Mouse (Mus musculus) c-Kit-positive CD71-positive TER-119-negative erythroid progenitor cells, embryonic 14.5 days (primary cell): Measurements from ENCODE around the gene Mapkap1.

Experiments
- DNase-seq: peaks from one replicate; pipeline ENCODE4 v3.0.0-alpha.2; 2013; ENCODE audit warnings: low read depth

The Mapkap1 gene

GRCm38 (mm10) chr2:34591721-34592360, 185.3 kb downstream of the Mapkap1 start:
- DNase-seq = no peak

DNA sequence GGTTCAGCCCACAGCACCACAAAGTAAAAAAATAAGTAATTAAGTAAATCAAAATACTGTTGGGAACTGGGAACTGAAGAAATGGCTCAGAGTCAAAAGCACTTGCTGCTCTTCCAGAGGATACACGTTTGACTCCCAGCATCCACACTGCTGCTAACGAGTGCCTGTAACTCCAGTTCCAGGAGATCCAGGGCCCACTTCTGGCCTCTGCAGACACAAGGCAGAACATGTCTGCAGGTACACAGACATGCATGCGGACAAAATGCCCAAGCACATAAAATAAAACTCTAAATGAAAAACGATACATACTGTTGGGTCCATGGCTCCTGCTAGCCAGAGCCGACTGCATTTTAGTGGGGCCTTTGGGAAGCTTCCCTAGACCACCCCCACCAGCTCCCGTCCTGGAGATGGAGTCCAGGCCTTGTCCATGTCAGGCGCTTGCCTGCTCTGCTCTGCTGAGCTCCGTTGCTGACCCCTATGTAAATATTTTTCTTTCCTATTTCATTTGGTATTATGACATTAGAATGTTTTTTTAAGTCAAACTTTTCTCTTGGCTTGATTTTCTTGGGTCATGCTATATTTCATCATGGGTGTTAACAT, 185.9 kb downstream of the Mapkap1 start:
- DNase-seq = no peak

GRCm38 (mm10) chr2:34594001-34594400, 187.4 kb downstream of the Mapkap1 start:
- no peak for DNase-seq

GRCm38 (mm10) chr2:34599606-34600255, 193.2 kb downstream of the Mapkap1 start:
- DNase-seq = no peak

- DNase-seq = no peak
These were observed 194.2 kb downstream of the Mapkap1 start for GRCm38 (mm10) chr2:34600734-34601133.

DNA sequence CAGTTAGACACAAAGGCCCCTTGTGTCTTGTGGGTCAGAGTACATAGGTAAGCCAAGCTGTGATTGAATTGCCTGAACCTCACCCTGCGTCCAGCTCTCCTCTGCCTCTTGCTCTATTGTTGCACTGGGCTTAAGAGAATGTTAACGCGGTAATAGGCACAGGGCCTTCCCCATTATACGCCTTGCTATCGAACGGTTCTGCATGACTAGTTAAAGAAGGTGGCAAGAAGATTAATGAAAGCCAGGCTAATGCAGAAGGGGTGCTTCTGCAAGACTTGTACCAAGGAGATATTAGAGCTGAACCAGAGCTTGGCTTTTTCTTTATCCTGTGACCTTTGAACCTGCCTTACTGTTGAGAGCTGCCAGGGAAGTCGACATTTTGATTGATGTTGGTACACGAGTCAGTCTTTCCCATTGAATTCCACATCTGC, 195.6 kb downstream of the Mapkap1 start:
- no peak for DNase-seq

- no peak for DNase-seq
These were observed 196.3 kb downstream of the Mapkap1 start for GRCm38 (mm10) chr2:34602896-34603295.

- DNase-seq = no peak
These were observed 197.2 kb downstream of the Mapkap1 start for GRCm38 (mm10) chr2:34603653-34604214.

- no peak for DNase-seq
These were observed 198.5 kb downstream of the Mapkap1 start for GRCm38 (mm10) chr2:34605040-34605439.

GRCm38 (mm10) chr2:34608917-34609316, 202.3 kb downstream of the Mapkap1 start:
- DNase-seq = no peak

DNA sequence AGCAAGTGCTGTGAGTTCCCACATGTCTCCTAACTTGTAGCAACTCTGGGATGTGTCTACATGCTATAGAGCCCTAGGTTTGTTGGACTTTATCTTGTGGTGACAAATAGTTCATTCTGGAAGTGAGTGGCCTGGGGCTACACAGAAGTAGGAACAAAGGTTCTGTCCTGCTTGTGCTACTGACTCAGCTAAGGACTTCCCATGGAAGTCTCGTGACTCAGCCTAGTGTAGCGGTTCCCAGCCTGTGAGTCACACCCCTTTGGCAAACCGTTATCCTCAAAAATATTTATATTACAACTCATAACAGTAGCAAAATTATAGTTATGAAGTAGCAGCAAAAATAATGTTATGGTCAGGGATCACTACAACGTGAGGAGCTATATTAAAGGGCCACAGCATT, 202.9 kb downstream of the Mapkap1 start:
- no peak for DNase-seq

DNA sequence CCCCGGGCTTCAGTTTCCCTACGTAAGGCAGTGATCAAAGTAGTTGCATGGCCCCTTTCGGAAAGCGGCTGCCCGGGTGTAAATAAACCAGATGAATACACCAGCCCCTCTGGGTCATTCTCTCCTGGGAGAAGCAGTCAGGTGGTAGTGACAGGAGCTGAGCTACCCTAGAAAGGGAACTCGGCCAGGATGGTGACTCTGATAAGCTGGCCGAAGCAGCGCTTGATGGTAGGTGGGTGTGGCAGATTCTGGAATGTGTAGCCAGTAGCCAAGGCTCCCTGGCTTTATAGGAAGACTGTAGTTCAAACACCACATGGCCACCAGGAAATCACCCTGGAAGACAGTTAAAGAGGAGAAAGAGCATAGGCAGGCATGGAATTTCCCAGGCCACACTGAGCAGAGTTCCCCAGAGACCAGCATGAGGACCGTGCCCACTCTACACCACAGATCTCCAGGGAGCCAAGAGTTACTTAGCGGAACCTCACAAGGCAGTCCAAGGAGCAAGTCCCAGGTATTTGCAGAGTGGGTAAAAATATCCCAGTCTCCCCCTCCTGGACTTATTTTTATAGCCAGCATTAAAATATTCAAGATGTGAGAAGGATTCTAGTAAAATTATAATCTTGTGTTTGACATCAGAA, 214.3 kb downstream of the Mapkap1 start:
- DNase-seq = no peak

DNA sequence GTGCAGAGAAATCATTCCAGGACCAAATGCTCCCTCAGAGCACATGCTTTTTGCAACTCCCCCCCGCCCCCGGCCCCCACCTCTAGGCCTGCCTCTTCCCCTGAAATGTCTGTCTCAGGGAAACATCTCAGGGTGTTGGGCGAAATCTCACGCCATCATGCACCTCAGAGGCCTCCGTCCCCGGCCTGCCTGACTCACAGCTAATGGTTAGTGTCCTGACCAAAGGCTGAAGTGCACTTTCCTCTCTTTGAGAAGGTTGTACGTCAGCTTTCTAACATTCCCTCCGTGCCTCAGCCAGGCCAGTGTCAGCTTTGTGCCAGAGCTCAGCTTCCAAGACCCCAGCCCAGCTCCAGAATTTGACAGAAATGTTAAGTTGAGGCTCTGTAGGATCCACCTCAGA, 214.9 kb downstream of the Mapkap1 start:
- DNase-seq = no peak

DNA sequence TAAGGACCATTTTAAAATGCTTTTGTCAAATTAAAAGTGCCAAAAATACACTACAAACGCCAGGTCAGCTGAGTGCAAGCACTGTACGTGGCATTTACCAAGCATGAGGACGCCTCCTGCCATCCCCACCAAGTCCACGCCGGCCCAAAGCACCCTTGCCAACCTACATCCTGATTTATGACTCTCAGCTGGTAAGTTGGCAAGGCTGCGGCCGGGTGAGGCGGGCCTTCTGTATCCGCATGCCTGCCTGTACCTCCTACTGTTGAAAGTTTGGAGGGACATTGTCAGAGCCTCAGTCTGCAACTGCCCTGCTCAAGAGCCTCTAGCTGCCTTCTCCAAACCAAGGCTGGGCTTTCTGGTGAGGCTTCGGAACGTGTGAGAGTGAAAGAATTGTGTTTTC, 215.9 kb downstream of the Mapkap1 start:
- DNase-seq = no peak

DNA sequence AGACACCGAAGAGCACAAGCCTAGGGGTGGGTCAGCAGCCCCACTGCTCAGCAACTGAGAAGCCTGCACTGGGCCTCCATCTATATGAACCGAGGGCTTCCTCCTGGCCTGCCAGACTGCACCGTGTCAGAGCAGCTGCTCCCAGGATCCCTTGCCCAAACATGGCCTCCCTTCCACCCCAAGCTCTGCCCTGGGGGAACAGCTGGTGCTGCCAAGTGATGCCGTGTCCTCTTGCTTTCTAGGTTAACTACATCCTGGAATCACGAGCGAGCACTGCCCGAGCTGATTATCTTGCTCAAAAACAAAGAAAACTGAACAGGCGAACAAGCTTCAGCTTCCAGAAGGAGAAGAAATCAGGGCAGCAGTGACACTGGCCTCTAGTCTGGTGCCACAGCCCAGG, 216.6 kb downstream of the Mapkap1 start:
- no peak for DNase-seq

DNA sequence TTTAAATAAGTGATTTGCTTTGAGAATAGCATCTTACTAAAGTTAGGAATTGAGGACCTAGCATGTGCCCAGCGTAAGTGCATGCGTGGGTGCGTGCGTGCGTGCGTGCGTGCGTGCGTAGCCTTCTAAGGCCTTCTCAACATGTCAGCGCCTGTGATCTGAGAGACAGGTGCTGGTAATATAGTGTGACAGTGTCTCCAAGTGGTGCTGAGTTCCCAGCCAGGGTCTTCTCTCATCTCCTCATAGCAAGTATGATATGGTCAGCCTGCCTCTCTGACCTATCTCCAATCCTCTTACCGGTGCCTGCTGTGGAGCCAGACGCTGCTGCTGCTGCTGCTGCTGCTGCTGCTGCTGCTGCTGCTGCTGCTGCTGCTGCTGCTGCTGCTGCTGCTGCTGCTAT, 217.5 kb downstream of the Mapkap1 start:
- DNase-seq = no peak

DNA sequence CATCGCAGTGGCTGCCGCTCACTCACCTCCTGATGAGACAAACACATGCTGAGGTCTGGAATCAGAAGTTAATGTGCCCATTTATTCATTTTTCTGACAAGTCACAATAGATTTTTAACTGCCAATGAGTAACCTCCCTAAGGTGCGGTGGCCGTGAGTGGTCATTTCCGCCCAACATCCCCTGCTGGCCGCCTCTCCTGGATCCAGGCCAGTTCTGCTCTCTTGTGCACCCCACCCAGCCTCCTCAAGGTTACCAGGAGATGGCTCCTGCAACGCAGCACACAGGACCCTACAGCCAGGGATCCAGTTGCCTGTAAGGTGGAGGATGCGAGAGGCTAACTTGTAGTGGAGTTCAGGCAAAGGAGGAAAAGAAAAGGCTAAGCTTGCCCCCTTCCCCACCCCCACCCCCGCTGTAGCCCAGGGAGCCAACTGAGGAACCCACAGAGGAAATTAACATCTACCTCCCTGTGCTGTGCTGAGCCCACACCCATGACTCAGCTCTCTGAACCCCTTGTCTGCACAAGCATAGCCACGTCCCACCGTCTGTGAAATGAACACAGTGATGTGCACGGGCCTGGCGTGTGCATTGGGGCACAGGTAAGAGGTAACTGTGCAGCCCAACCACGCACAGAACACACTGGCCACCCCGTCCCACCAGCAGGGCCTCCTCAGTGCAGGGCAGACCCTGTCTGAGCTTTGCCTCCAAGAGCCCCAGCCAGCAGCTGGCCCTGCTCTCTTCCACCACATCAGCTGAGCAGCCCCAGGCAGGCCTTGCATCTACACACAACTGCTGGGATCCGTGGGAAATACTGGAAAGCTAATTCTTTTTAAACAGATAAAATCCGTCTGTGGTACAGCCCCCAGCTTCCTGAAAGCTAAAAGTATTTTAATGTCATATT, 221.0 kb downstream of the Mapkap1 start:
- DNase-seq = no peak

GRCm38 (mm10) chr2:34628903-34629540, 222.5 kb downstream of the Mapkap1 start:
- DNase-seq = no peak

DNA sequence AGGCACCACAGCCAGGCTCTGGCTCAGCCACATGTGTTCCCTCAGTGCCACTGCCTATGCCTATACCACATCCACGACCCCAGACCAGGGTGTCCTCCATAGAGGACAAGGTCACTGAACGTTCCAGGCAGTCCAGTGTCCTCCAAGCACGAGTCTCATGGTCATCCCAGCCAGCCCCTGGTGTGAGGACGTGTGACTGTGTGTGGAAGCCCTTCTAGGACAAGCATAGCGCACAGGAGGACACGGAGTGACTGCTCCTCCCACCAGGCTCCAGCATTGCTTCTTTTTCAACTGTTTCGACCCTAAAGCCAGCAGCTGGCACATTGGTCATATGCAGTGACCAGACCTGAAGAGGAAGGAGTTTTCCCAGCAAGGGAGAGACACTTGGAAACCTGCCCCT, 223.2 kb downstream of the Mapkap1 start:
- DNase-seq = no peak

DNA sequence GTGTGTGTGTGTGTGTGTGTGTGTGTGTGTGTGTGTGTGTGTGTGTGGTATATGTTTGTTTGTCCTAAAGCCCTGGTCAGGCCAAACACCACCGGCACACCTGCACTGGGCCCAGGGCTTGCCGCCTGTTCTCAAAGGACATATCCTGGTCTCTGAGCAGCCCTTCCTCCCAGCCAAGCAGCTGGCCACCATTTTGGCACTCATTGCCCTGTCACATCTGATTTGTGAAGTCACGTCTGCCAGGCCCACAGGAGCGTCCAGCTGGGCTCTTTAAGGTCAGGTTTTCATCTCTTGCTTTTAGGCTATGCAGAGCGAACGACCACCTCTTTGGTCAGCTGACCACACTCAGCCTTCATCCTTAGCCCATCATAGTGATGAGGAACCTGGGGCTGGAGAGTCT, 223.9 kb downstream of the Mapkap1 start:
- no peak for DNase-seq

- DNase-seq = no peak
These were observed 225.5 kb downstream of the Mapkap1 start for GRCm38 (mm10) chr2:34632051-34632450.
